Mouse (Mus musculus): ENCODE measurements at regions not wholly inside any gene's neighbourhood (a gene's known extent, or its start where the extent isn't known, plus 50 kb on each side); places are given as distances from the start of the nearest gene placed in this dataset.

DNA sequence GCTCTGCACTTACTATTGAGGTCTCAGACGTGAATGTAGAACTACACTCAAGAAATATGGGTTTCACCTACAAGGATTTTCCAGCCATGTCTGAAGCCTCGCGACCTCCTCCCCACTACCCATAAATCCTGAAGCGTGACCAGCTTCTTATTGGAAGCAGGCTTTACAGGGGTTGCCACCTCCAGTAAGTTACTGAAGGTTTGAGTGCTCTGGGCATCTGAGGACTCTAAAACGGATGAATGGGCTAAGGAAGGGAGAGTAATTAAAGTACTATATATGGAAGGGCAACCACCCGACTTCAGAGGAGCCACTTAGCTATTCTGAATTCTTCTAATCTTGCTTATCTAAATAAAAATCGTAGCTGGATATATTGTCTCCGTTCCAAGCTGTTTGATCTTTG lies 136.1 kb upstream of the Hmga2 start:
- peak; percentile 43 for DNase-seq

DNA sequence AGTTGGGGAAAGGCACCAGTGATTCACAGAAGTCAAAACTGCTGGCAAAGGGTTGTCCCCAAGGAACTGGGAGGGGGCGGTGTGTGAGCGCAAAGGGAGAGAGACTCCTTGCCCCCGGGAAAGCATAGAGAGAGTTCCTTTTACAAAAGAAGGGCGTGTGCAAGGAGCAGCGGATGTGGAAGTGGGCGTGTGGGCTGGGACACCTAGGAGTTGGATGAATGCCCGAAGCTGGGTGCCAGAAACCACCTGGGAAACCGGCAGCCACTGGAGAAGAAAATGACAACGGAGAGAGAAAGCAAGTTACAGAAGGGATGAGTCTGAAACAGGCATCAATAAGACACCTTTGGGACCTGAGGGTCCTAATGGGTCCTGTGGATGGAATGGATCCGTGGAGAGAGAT lies 133.8 kb upstream of the Hmga2 start:
- no peak for DNase-seq

DNA sequence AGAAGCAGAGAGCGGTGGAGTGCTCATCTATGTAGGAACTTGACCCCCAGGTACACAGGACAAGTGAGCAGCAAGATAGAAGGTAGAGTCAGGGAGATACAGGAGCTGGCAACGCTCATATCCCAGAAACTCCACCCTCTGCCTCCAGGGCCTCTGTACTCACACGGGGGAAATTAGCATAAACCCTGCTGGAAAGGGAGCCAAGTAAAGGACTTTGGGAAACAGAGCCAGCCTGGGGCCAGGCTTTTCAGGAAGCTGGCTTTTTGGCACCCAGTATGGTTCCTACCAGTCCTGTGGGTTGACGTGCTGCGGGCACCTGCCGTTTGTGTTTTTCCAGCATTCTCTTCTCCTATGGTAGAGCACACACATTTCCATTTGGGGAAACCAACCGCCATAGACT lies 128.2 kb upstream of the Hmga2 start:
- no peak for DNase-seq

DNA sequence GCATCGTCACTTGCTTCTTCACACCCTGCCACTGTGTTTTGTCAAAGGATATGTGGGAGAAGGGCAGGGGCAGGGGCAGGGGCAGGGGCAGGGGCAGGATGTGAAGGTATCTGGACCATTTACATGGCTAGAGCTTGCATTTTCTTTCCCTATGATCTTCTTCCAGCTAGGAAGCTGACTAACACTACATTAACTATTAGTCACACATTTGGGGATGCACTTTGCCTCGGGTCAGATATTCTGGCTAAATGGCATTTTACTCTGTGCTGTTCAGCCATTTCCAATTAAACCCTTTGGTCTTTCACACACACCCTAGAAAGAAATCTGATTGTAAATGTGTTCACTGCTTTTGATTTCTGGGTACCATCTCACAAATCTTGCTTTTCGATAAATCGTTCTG lies 126.9 kb upstream of the Hmga2 start:
- DNase-seq: no peak

DNA sequence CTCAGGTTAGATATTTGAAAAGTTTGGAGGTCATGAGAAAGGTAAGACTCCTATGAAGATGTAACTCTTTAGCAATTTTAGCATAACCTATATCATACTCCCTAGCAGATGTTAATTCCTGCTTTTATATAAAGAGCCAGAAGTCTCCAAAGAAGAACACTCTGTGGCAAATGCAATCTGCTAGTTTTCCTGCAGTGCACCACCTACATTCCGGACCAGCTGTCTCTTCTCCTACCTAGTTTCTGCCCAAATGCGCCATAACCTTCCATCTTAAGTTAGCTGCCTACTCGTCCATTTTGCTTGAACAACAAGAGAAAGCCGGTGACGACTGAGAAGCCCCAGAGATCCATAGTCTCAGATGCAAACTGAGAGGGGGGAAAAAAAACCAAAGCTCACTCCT lies 124.5 kb upstream of the Hmga2 start:
- no peak for DNase-seq

DNA sequence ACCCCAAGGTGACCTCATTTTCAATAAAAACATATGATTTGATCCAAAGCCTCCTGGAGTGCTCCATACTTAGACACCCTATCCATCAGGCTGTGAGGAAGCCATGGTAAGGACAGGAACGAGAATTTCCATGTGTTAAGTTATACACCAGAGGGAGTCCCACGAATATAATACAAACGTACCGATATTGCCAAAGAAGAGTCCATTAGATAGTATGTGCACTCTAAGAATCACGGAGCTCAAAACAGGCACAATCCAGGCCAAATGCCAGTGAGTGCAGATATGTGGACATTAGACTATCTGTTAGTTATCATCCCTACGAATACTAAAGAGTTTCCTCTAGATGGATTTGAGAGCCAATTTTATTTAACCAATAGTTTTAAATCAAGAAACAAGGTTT lies 123.3 kb upstream of the Hmga2 start:
- DNase-seq: no peak

DNA sequence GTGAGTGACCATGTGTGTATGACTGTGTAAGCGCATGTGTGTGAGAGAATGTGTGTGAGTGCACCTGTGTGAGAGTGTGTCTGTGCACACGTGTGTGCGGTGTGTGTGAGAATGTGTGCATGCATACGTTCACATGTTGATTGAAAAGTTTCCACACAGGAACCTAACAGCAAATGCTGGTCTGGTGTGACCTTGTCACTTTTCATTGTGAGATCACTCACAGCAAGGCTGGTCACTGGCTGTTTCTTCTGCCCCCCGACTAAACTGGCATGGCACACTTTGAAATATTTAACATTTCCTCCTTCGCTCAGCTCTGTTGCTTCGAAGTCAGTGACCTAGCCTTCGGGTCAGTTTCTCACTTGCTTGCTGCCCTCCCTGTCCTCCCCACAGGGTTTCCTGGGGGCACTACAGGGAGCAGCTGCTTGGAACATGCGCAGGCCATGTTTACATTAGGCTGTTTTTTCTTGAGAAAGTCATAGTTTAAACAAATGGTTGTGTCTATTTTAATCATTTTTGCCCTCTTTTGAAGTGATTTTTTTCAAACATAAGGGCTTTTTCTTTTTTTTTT lies 121.1 kb upstream of the Hmga2 start:
- DNase-seq: peak; percentile 52

DNA sequence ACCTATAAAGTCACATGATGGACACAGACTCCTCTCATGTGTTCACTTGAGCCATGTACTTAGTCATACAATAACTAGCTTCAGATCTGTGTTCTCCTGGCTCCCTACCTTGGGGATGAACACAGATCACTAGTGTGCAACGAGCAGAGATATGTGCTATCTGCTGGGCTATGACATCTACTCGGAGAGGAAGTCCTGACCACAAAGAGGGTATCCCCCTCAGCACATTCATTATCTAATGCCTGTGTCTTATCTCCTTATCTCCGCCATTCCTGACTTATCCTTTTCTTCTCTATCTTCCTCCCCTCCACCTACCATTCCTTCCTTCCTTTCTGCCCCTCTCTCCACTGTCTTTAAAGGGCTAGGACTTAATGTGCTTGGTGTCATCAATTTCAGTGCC lies 118.9 kb upstream of the Hmga2 start:
- DNase-seq: no peak

DNA sequence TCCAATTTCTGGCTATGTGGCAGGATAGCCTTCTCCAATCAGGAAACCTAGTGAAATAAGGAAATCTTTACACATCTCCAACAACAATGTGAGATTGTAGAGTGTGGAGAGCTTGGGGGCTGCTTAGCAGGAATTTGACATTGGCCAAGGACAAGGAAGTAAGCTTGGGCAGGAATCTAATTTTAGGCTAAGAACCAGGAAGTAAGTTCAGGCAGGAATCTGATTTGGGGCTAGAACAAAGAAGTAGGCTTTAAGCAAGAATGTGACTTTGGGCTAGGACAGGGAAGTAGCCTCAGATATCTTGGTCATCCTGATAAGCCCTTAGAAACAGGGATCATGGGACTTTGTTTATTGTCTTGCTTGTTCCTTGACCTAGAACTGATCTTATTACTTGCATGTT lies 117.6 kb upstream of the Hmga2 start:
- DNase-seq: no peak

DNA sequence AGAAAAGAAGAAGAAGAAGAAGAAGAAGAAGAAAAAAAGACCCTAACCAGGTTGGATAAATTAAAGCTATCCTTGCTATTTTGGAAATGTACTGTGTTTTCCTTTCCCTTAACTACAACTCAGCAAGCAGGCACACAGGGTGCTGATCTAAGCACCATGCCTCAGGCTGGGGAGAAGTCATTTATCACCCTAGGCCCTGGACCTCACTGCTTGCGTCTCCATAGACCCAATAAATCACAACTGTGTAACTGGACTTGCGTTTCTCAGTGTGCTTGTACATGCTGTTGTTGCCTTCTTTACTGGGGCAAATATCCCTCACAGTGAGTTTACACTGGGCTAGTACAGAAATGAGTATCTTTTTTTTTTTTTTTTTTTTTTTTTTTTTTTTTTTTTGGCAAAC lies 113.4 kb upstream of the Hmga2 start:
- no peak for DNase-seq

DNA sequence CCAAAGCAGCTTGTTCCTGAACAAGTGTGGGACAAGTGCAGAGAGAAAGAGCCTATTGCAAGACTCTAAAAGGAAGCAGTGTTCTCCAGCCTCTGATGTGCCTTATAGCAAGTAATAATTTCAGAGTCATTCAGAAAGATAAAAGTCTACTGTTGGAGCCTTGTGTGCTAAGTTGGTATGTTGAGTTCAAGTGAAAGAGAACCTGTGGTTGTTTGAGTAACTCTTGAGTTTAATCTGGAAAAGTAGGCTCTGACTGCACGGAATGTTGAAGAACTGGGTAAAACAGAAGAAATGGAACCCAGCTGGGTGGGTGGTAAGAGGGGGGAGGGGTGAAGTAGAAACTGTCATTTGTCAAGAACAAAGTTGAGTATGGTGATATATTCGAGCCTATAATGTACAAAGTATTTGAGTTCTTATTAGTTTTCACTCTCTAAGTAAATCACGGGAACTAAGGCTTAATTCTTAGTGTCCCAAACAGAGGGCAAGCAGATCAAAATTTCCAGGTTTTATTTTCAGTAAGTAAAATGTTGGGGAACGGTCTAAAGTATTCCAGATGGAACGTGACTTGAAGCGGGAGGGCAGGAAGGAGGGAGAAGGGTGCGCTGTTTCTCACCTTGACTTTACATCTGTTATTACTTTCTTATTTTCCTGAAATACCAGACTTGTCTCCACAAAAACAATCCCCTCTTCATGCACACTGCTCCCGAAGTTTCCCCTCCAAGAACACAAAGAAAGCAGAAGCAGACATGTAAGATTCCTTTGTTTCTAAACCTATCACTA lies 111.8 kb upstream of the Hmga2 start:
- DNase-seq: no peak

DNA sequence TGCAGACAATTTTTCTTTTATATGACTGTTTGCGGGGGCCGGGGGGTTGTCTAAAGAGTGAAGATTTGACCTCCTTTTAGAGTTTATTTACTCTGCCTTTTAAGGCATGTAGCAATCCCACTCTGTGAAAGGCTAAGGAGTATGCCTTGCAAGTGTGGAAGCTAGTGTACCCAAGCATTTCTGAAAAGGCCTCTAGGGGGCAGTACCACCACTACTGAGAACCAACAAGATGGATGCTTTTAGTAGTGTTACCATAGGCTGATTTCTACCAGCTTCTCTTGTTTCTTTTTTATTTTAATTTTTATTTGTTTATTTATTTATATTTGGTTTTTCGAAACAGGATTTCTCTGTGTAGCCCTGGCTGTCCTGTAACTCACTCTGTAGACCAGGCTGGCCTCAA lies 110.9 kb upstream of the Hmga2 start:
- no peak for DNase-seq

DNA sequence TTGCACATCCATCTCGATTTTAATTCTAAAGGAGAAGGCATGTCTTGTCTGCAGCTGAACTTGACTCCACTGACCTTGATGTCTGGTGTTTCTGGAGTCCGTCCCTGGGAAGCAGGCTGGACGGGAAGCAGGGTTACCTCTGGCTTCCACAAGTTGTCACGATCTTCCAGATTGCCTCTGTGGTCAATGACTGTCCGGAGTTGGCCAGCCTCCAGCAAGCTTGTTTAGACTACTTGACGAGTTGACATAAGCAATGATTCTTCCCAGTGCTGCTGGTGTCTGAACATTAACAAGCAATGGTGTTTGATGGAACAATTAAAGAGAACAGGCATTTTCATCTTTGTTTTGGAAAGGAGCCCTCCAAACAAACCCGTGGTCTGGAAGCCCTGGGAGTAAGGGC lies 106.2 kb upstream of the Hmga2 start:
- no peak for DNase-seq

DNA sequence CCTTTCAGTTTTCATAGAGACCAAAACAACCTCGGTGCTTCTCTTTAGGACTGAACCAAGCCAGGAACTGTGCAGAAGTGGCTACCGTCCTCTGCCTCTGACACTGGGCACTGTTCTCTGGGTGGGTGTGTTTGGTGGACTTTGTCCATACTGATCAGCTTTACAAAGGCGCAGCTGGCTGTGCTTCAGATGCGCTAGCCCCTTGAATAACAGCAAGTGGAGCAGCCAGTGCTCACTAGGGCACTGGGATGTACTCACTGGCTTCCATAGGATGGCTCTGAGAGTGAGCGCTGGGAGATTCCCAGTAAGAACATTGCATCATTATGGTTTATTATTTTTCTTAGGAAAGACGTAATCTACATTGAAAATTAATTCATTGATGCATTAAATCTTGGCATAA lies 105.3 kb upstream of the Hmga2 start:
- no peak for DNase-seq

DNA sequence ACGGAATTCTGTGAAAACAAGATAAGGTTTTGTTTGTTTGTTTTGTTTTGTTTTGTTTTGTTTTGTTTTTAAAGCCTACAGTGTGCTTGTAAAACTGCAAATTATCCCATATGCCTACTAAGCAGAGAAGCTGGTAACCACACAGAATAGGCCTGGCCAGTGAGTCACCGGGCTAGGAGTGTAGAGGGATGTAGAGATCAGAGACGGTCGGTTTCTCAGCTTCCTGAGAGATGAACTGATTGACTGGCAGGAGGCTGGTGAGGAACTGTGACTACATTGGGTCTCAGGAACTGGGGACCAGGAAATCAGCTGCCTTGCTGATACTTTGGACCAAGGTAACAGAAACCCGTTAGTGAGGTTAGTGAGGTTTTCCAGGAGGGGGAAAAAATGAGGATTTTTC lies 100.6 kb upstream of the Hmga2 start:
- no peak for DNase-seq

DNA sequence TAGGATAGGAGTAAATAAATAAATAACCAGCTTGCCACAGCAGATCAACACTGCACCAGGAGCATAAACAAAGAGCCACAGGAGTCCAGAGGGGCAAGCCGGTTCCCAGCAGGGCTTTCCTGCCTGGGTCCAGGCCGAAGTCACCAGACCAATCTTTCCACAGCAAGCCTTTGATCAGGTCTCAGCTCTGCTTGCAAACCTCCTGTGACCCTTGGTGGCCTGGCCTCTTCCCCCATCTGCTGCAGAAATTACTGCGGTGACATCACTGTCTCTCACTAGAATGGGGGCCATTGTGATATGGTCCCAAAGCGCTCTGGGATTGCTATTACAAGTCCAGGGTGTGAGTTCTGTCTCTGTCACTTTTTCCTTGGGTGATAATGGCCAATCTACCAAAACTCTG lies 99.9 kb upstream of the Hmga2 start:
- peak; percentile 60 for DNase-seq

DNA sequence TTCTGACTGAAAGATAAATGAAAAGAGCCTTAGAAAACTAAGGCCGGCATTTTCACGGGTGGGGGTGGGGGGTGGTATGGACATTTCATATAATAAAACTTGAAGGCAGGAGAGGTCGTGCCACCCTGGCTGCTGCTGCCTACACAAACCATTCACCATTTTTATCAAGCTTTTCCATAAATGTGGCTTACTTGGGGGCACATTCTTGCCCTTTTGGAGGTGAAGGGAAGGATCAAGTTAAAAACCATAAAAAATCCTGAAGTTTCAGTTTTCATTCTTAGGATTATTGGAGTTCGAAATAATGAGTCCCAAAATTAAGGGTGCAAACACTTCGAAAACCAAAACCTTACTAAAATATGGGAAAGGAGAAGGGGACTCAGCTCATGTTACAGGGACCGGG lies 95.1 kb upstream of the Hmga2 start:
- DNase-seq: no peak

DNA sequence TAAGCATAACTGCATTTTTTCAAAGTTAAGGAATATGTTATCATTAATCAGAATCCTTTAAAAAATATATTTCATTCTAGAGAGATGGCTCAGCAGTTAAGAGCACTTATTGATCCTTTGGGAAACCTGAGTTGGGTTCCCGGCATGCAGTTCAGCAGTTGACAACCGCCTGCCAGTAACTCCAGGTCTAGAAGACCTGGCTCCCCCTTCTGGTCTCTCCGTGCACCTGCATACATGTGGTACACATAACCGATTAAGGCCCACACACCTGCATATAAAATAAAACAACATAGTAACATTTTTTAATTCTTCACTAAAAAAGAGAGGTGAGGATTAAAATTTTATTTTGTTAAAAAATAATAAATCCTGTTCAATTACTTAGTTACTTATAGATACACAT lies 89.7 kb upstream of the Hmga2 start:
- DNase-seq: no peak

DNA sequence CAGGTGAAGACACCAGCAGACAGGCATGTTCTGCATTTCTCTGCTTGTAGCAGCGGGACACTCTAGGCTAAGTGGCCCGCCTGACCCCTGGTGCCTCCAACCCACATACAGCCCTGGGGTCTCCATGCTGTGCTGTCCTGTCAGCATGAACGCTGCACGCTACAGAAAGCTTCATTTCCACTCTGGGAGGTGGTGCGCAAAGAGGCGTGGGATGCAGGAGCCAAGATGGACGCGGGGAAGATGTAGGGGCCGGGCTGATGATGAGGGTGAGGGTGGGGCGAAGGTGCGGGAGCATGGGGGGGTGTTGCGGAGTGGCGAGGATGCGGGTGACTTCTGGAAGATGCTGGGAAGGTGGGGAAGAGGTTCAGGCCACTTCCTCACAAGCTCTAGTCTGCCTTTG lies 88.6 kb upstream of the Hmga2 start:
- no peak for DNase-seq

DNA sequence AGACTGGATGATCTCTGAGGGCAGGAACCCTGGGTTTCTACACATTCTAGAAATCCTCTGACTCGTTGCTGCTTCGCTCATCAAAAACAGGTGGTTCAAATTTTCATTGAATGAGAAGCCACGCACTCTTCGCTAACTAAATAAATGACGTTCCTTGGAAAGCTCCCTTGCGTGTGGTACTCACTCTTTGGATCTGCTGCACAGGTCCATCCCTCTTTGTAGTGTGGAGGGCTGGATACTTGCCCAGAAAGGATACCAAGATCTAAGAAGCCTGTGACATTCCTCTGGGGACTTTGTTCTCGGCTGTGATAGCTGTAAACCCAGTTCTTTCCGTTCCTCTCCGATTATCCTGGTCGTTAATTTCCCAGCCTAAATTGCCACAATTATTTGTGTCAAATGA lies 87.7 kb upstream of the Hmga2 start:
- no peak for DNase-seq

DNA sequence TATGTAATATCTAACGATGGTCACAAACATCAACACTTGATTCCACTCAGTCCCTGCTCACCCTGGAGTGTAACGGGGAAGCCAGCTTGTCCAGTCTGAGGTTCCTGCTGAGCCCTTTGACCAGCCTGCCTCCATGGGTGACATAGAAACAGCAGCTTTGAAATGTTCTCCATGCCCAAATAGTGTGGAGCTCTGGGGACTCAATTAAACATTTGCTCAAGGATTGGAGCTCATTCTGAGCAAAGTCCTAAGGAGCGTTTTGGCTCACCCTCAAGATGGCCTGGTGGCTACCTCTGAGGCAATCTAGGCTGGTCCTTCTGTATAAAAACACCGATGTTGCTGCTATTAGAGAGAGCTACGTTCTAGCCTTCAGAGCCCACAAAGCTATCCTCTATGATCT lies 85.6 kb upstream of the Hmga2 start:
- DNase-seq: no peak

DNA sequence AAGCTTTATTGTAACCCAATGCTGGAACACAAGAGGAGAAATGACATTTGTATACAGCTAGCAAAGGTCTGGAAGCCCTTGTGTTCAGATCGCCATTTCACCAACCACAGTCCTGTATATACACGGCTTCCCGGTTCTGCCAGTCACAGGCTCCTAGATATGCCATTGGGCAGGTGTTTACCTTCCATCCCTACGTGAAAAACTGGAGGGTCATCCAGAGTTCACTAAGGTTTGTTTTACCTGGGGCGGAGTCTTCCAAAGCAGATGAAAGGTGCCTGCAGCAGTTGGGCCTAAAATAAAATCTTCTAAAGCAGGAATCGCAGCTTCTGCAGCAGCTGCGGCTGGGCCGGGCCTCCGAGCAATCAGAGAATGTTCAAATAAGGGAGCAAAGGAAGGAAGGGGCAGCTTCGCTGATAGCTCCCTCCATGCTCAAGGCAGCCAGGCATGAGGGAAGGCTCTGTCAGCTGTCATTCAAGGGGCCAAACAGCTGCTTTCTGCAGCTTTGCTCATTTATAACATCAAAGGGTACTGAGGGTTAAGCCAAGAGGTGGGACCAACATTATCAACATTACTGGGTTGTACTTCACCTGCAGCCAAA lies 81.7 kb upstream of the Hmga2 start:
- no peak for DNase-seq

DNA sequence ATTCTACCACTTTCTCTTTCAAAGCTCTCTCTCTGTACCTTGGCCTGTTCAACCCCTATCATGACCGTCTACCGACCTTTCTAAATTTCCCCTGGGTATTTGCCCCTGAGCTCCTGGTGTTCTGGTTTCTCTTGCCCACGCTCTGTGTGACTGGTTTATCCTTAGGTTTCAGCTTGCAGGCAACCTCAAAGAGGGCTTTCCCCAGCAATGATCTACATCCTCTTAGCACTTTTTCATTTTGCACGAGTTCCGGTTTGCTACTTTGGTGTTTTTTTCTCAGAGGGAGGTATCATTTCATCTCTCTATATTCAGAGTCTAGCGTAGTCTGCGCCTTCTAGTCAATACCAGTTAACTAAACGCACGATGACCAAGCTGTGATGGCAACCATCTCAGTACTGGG lies 79.8 kb upstream of the Hmga2 start:
- DNase-seq: no peak

DNA sequence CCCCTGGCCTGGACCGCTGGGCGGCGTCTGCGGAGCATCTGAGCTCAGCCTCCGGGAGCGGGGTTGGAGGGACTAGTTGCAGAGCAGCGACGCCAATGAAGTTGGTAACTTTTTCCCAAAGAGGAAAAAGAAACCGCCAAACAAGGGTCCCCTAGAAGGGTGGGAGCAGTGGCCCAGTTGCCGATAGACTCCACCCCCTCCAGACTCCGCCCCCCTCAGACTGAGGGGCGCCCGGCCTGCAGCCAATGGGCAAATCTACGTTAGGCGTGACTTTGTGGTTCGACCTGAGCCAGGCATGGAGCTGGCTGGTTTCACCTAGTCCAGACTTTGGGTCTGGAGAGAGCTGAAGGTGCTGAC lies 76.8 kb upstream of the Hmga2 start:
- peak; percentile 87 for DNase-seq
